Mouse (Mus musculus) G1E (cell line): ENCODE data around the gene Atp4a. TPM values are rescaled to one million over a fixed set of nuclear protein-coding genes. Genes with fewer than 3 reads are reported as not detected.

Source experiments
- ATAC-seq: 2 replicates; pipeline ENCODE4 v1.8.0; 2016; ENCODE audit warnings: mild to moderate bottlenecking; ENCODE audit not compliant: insufficient number of reproducible peaks, poor library complexity, low FRiP score, severe bottlenecking; ENCODE audit errors: extremely low read depth
- DNase-seq: peaks from one replicate; pipeline ENCODE4 v3.0.0; 2012; ENCODE audit warnings: low spot score
- H3K27me3 ChIP-seq: 2 replicates; pipeline ENCODE4 v1.6.1; 2012; ENCODE audit warnings: mild to moderate bottlenecking, low read length, inconsistent platforms; ENCODE audit not compliant: insufficient read depth
- H3K36me3 ChIP-seq: replicated peaks from 2 replicates; pipeline ENCODE3; 2012; ENCODE audit warnings: mild to moderate bottlenecking, inconsistent platforms
- H3K4me1 ChIP-seq: 2 replicates; pipeline ENCODE4 v1.6.1; 2012; ENCODE audit warnings: low read depth, low read length, inconsistent platforms, mixed read lengths; ENCODE audit not compliant: insufficient read depth
- H3K4me3 ChIP-seq: 2 replicates; pipeline ENCODE4 v1.5.1; 2012; ENCODE audit warnings: low read depth, mild to moderate bottlenecking, inconsistent platforms, low read length, moderate library complexity, mixed read lengths
- H3K9me3 ChIP-seq: replicated peaks from 2 replicates; pipeline ENCODE4 v1.6.1; 2012; ENCODE audit warnings: inconsistent platforms
- CTCF ChIP-seq: IDR thresholded peaks from 2 replicates; pipeline ENCODE4 v1.5.1; 2012; ENCODE audit warnings: low read depth, low read length, inconsistent platforms, mixed read lengths
- GATA1 ChIP-seq: IDR thresholded peaks from 2 replicates; pipeline ENCODE4 v1.6.1; 2012; ENCODE audit warnings: borderline replicate concordance, low read length, inconsistent platforms, mixed read lengths
- GATA2 ChIP-seq: IDR thresholded peaks from 2 replicates; pipeline ENCODE4 v1.6.1; 2012; ENCODE audit warnings: low read depth, low read length, inconsistent platforms, borderline replicate concordance
- POLR2AphosphoS5 ChIP-seq: IDR thresholded peaks from 2 replicates; pipeline ENCODE4 v1.6.1; 2012; ENCODE audit warnings: low read depth, low read length, inconsistent platforms; ENCODE audit not compliant: insufficient replicate concordance
- TAL1 ChIP-seq: conservative IDR thresholded peaks from 2 replicates; pipeline ENCODE4 v1.6.1; 2012; ENCODE audit warnings: low read depth, low read length, inconsistent platforms, mixed read lengths
- polyA plus RNA-seq: library from polyadenylated mRNA; stranded (reverse); fragments of >175 nt; gene quantifications from 2 replicates; pipeline ENCODE4 v1.2.3, GENCODE M21; 2012
- total RNA-seq, 2 experiments: library from RNA; stranded (forward) in 1 of 2; stranded (reverse) in 1 of 2; fragments of 200-1000 nt in 1 of 2; fragments of >200 nt in 1 of 2; fragmentation: Nextera tagmentation in 1 of 2; gene quantifications; 2 replicates each; pipeline ENCODE4 v1.2.3; 2014 to 2017

Atp4a gene
- total and polyA plus RNA-seq, 3 experiments: 0.05 TPM; not detected in 2

- Histone ChIP-seq H3K4me1 (no peaks in the 10 kb centered on the region), H3K27me3 (peaks cover 14% of the 10 kb centered on the region; the same call in 1 of the 2 replicates), H3K4me3 (no peak overlapping the region), H3K36me3 (no peaks in the 10 kb centered on the region), H3K9me3 (no peaks in the 10 kb centered on the region)
- ATAC-seq: no peak
- TF ChIP-seq GATA2 (no peak), CTCF (no peak), POLR2AphosphoS5 (no peak), GATA1 (no peak), TAL1 (no peak)
- no peak for DNase-seq
Measured at GRCm38 (mm10) chr7:30681897-30682296, 30.1 kb upstream of the Atp4a start.

GRCm38 (mm10) chr7:30683425-30683824 is 28.6 kb upstream of the Atp4a start:
- TF ChIP-seq POLR2AphosphoS5 (no peak), TAL1 (no peak), GATA1 (no peak), CTCF (no peak), GATA2 (no peak)
- Histone ChIP-seq H3K4me1 (no peaks in the 10 kb centered on the region), H3K27me3 (peaks cover 19% of the 10 kb centered on the region), H3K9me3 (no peaks in the 10 kb centered on the region), H3K36me3 (no peaks in the 10 kb centered on the region), H3K4me3 (no peak overlapping the region)
- ATAC-seq (no peak), DNase-seq (no peak)

DNA sequence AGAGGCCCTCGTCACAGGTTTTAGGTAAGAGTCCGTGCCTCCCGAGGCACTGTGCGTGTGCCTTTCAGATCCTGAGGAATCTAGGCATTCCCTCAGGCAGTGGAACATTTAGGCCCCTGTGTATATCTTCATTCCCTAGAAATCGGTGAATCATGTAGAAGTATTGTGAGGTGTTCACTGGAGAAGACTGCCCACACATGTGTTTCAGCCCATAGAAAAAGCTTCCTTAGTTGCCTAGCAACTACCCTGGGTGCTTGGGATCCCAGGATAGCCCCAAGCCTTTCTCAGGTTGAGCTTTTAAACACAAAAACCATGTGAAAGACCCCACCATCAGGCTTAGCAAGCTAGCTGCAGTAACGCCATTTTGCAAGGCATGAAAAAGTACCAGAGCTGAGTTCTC is 23.7 kb upstream of the Atp4a start:
- no peak for DNase-seq
- Histone ChIP-seq H3K27me3 (peaks cover 8% of the 10 kb centered on the region), H3K4me1 (no peaks in the 10 kb centered on the region), H3K4me3 (no peak overlapping the region), H3K9me3 (no peaks in the 10 kb centered on the region), H3K36me3 (no peaks in the 10 kb centered on the region)
- no peak for TF ChIP-seq GATA2
- no peak for TF ChIP-seq POLR2AphosphoS5
- no peak for TF ChIP-seq CTCF
- no peak for TF ChIP-seq TAL1
- TF ChIP-seq GATA1: no peak
- ATAC-seq: no peak

- no peak for DNase-seq
- TF ChIP-seq POLR2AphosphoS5: no peak
- TF ChIP-seq GATA2: no peak
- TF ChIP-seq CTCF: no peak
- no peak for TF ChIP-seq GATA1
- TF ChIP-seq TAL1: no peak
- Histone ChIP-seq H3K9me3 (no peaks in the 10 kb centered on the region), H3K27me3 (peaks cover 3% of the 10 kb centered on the region; the same call in 1 of the 2 replicates), H3K4me3 (no peak overlapping the region), H3K36me3 (no peaks in the 10 kb centered on the region), H3K4me1 (peaks cover 4% of the 10 kb centered on the region; the same call in 1 of the 2 replicates)
- ATAC-seq: no peak; the same call in 1 of the 2 replicates
Measured at GRCm38 (mm10) chr7:30698101-30698500, 13.9 kb upstream of the Atp4a start.

- H3K27me3 ChIP-seq: peaks cover 3% of the 10 kb centered on the region; the same call in 1 of the 2 replicates
- H3K9me3 ChIP-seq: no peaks in the 10 kb centered on the region
- ATAC-seq: peak; percentile 54
- H3K4me3 ChIP-seq: no peak within 1 kb of the TSS
- peak; percentile 27 for DNase-seq
- TF ChIP-seq TAL1 (no peak), GATA1 (no peak), POLR2AphosphoS5 (no peak), CTCF (no peak), GATA2 (no peak)
- H3K4me1 ChIP-seq: peaks cover 4% of the 10 kb centered on the region; the same call in 1 of the 2 replicates
- H3K36me3 ChIP-seq: no peaks in the 10 kb centered on the region
Measured at GRCm38 (mm10) chr7:30698589-30698988, 13.4 kb upstream of the Atp4a start, which contains the start of gene 2200002J24Rik. TSS of gene 2200002J24Rik (plus strand) at chr7:30698926.

DNA sequence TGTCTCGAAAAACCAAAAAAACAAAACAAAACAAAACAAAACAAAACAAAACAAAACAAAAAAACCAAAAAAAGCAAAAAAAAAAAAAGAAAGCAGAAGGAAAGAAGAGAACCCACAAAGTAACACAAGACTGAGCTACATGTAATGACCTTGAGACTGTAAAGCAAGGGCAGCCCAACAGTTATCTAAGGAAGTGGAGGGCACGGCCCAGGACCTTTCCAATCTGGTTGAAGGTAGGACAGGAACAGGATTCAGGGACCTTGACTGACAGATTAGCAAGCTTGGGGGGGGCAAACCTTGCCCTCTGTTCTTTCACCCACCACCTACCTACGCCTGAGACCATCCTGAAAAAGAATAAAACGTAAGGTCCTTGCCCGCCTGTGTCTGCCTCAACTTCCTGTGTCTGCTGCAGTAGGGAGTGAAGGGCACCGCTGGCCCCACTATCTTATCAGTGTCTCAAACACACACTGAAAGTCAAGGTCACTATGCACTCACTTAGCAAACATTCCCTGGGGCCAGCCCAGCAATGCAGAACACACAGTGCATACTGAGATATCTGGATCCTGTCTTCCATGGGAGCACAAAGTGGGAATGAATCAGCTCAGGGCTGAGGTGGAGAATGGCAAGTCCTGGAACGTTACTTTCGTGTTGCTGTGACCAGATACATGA is 5.7 kb upstream of the Atp4a start:
- no peaks in the 10 kb centered on the region for H3K36me3 ChIP-seq
- TF ChIP-seq TAL1: no peak
- no peak for TF ChIP-seq POLR2AphosphoS5
- TF ChIP-seq CTCF: no peak
- no peak for TF ChIP-seq GATA2
- no peak for TF ChIP-seq GATA1
- DNase-seq: no peak
- H3K9me3 ChIP-seq: no peaks in the 10 kb centered on the region
- H3K27me3 ChIP-seq: peaks cover 15% of the 10 kb centered on the region
- no peak overlapping the region for H3K4me3 ChIP-seq
- peaks cover 4% of the 10 kb centered on the region; the same call in 1 of the 2 replicates for H3K4me1 ChIP-seq
- ATAC-seq: peak; percentile 28

DNA sequence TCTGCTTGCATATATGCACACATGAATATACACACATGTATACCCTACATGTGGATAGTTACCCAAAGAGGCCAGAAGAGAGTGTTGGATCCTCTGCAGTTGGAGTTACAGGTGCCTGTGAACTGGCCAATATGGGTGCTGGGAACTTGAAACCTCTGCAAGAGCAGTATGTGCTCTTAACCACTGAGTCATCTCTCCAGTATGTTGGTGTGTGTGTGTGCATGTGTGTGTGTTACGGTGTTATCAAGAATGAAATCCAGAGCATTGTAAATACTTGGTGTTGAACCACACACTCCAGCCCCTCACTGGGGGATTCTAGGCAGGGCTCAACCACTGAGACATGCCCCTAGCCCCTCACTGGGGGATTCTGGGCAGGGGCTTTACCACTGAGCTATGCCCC is 4.6 kb upstream of the Atp4a start:
- no peak overlapping the region for H3K4me3 ChIP-seq
- H3K9me3 ChIP-seq: no peaks in the 10 kb centered on the region
- H3K27me3 ChIP-seq: peaks cover 18% of the 10 kb centered on the region; the same call in 1 of the 2 replicates
- H3K36me3 ChIP-seq: no peaks in the 10 kb centered on the region
- ATAC-seq (no peak), DNase-seq (no peak)
- H3K4me1 ChIP-seq: peaks cover 4% of the 10 kb centered on the region; the same call in 1 of the 2 replicates
- TF ChIP-seq CTCF (no peak), GATA1 (no peak), TAL1 (no peak), POLR2AphosphoS5 (no peak), GATA2 (no peak)
